Mouse (Mus musculus): ENCODE data around the gene Hbq1a. TPM values are rescaled to one million over a fixed set of nuclear protein-coding genes. Genes with fewer than 3 reads are reported as not detected.

Hbq1a gene
- polyA plus RNA-seq (2012; rRNA removed), result 0.29 TPM in 1 of 2 replicates, not detected in the other

GRCm38 (mm10) chr11:32299865-32300264, at the start of gene Hbq1a:
Gene Hbq1a (plus strand): TSS chr11:32300069.

GRCm38 (mm10) chr11:32267188-32267884, 32.5 kb upstream of the Hbq1a start, which contains the start of gene Nprl3:
Gene Nprl3 (minus strand): TSS chr11:32267707.

GRCm38 (mm10) chr11:32276347-32276746, 23.5 kb upstream of the Hbq1a start, which contains the start of gene Hba-x:
Gene Hba-x (plus strand): TSS chr11:32276400.

GRCm38 (mm10) chr11:32283091-32283777, 16.6 kb upstream of the Hbq1a start, which contains the start of gene Hba-a1:
Gene Hba-a1 (plus strand): TSS chr11:32283511.

GRCm38 (mm10) chr11:32286695-32287492, 13.0 kb upstream of the Hbq1a start, which contains the start of gene Hbq1b:
Gene Hbq1b (plus strand): TSS chr11:32286965.

GRCm38 (mm10) chr11:32296203-32296602, 3.7 kb upstream of the Hbq1a start, which contains the start of gene Hba-a2:
Gene Hba-a2 (plus strand): TSS chr11:32296489.

GRCm38 (mm10) chr11:32347607-32348432, 48.0 kb downstream of the Hbq1a start, which contains the start of gene Sh3pxd2b:
Gene Sh3pxd2b (plus strand): TSS chr11:32347820.

Other genes starting within 250 kb of the Hbq1a start
- gene Il9r, start 99.8 kb upstream of the Hbq1a start, polyA plus RNA-seq (2012; rRNA removed), result 1.9 and 2.1 TPM in 2 replicates
- gene Snrnp25, start 94.7 kb upstream of the Hbq1a start, polyA plus RNA-seq (2012; rRNA removed), result 49.0 and 54.1 TPM in 2 replicates
- 114 and 144 TPM in 2 replicates for gene Rhbdf1, start 77.8 kb upstream of the Hbq1a start, polyA plus RNA-seq (2012; rRNA removed)
- gene Mpg, start 73.6 kb upstream of the Hbq1a start, polyA plus RNA-seq (2012; rRNA removed), result 10.7 and 12.0 TPM in 2 replicates
- 58.1 and 58.6 TPM in 2 replicates for gene Nprl3, start 32.4 kb upstream of the Hbq1a start, polyA plus RNA-seq (2012; rRNA removed)
- gene Hba-x, start 23.7 kb upstream of the Hbq1a start, polyA plus RNA-seq (2012; rRNA removed), result not detected in 2 replicates
- gene Hba-a1, start 16.6 kb upstream of the Hbq1a start, polyA plus RNA-seq (2012; rRNA removed), result 151 and 983 TPM in 2 replicates
- gene Hbq1b, start 13.1 kb upstream of the Hbq1a start, polyA plus RNA-seq (2012; rRNA removed), result 0.31 TPM in 1 of 2 replicates, not detected in the other
- 244 and 1,247 TPM in 2 replicates for gene Hba-a2, start 3.6 kb upstream of the Hbq1a start, polyA plus RNA-seq (2012; rRNA removed)
- 5.9 TPM in 2 replicates for gene Sh3pxd2b, start 47.8 kb downstream of the Hbq1a start, polyA plus RNA-seq (2012; rRNA removed)
- 5.5 TPM in 2 replicates for gene Ubtd2, start 155.3 kb downstream of the Hbq1a start, polyA plus RNA-seq (2012; rRNA removed)
- not detected in 2 replicates for gene Efcab9, start 232.0 kb downstream of the Hbq1a start, polyA plus RNA-seq (2012; rRNA removed)
- 26.3 and 26.4 TPM in 2 replicates for gene Stk10, start 233.2 kb downstream of the Hbq1a start, polyA plus RNA-seq (2012; rRNA removed)

Data from colon, adult 2 months (tissue).